Mouse (Mus musculus) heart, embryonic 16.5 days (tissue): ENCODE measurements around the gene Pde3a. TPM values are rescaled to one million over a fixed set of nuclear protein-coding genes. Genes with fewer than 3 reads are reported as not detected.

Experiments
- ATAC-seq: fragments of 200-750 bp; cut with Nextera tagmentation; replicated peaks from 2 replicates; pipeline ENCODE4 v1.8.0; 2017; ENCODE audit warnings: moderate number of reproducible peaks; ENCODE audit not compliant: insufficient read depth, low FRiP score; ENCODE audit errors: extremely low read depth
- H3K27ac ChIP-seq: fragments of 300-500 bp; sonication (generic); 2 replicates; pipeline ENCODE4 v1.5.1; 2014; ENCODE audit warnings: mild to moderate bottlenecking, low read length, control low read depth, moderate library complexity
- H3K27me3 ChIP-seq: fragments of 300-500 bp; sonication (generic); 2 replicates; pipeline ENCODE4 v1.6.1; 2014; ENCODE audit warnings: low read length, mixed read lengths; ENCODE audit not compliant: control insufficient read depth, insufficient read depth
- H3K36me3 ChIP-seq: fragments of 300-500 bp; sonication (generic); 2 replicates; pipeline ENCODE4 v1.6.1; 2014; ENCODE audit not compliant: control insufficient read depth, insufficient read depth
- H3K4me1 ChIP-seq: fragments of 300-500 bp; sonication (generic); 2 replicates; pipeline ENCODE4 v1.6.1; 2014; ENCODE audit warnings: low read length, mixed read lengths; ENCODE audit not compliant: control insufficient read depth, insufficient read depth
- H3K4me2 ChIP-seq: fragments of 300-500 bp; sonication (generic); 2 replicates; pipeline ENCODE4 v1.6.1; 2014; ENCODE audit warnings: low read depth, mild to moderate bottlenecking, control low read depth, low read length
- H3K4me3 ChIP-seq: fragments of 300-500 bp; sonication (generic); 2 replicates; pipeline ENCODE4 v1.5.1; 2014; ENCODE audit warnings: mild to moderate bottlenecking, control low read depth, low read length
- H3K9ac ChIP-seq: fragments of 300-500 bp; sonication (generic); 2 replicates; pipeline ENCODE4 v1.6.1; 2014; ENCODE audit warnings: low read length, control low read depth
- H3K9me3 ChIP-seq: fragments of 300-500 bp; sonication (generic); replicated peaks from 2 replicates; pipeline ENCODE4 v1.6.1; 2016; ENCODE audit warnings: low read length; ENCODE audit not compliant: control insufficient read depth
- WGBS: fragments of 180-500 bp; shearing (Covaris S2); extraction: QIAGEN DNeasy Blood & Tissue Kit; methylation state at CpG from one replicate; pipeline ENCODE4 v1.1.7; 2014; 5-methylcytosine and 5-hydroxymethylcytosine counted together
- polyA plus RNA-seq: library from polyadenylated mRNA; unstranded; fragments of >200 nt; fragmentation: Nextera tagmentation; extraction: Ambion mirVana; gene quantifications from 2 replicates; pipeline ENCODE4 v1.2.1, GENCODE M21; 2015

The Pde3a gene
- polyA plus RNA-seq: 10.0 and 12.1 TPM in 2 replicates

DNA sequence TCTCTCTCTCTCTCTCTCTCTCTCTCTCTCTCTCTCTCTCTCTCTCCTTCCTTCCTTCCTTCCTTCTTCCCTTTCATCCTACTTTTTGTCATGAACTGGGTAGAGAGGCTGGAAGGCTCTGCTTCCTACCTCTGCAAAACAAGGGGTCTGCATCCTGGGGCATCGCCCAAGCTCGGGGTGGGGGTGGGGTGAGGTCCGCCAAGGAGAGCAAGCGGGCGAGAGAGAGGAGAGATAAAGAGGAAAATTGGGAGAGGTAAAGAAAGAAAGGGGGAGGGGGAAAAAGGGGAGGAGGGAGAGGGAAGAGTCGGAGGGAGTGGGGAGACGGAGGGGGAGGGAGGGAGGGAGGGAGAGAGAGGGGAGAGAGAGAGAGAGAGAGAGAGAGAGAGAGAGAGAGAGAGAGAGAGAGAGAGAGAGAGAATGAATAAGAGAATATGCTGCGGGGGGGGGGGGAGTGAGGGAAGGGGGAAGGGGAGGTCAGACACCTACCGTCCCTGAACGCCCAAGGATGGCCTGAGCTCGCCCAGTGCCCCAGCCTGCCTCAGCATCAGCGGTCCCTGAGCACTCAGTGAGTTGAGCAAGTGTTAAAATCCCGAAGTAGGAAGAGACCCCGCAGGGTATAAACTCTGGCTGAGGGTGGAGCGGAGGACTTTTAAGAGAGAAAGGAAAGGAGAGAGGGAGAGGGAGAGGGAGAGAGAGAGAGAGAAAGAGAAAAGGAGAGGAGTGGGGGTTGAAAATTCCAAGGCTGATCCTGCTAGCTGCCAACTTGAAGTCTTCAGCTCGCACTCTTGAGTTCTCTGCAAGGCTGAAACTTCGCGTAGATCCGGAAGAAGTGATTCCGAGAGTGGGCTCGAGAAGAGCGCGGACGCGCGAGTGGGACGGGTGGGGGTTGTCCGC is at the start of gene Pde3a:
TSS of gene Pde3a (plus strand) at position 579 of the 894 bp plus-strand sequence.
- 2% methylated on average over 27 of the region's 28 CpGs for WGBS
- ATAC-seq: peak; percentile 5; the same call in 1 of the 2 replicates

DNA sequence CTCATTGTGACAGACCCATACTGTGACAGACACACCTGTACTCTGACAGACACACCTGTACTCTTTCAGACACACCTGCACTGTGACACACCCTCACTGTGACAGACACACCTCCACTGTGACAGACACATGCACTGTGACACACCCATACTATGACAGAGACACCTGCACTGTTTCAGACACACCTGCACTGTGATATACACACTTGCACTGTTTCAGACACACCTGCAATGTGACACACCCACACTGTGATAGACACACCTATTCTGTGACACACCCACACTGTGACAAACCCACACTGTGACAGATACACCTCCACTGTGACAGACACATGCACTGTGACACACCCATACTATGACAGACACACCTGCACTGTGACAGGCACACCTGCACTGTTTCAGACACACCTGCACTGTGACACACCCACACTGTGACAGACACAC is 48.9 kb upstream of the Pde3a start:
- no peak overlapping the region for H3K27ac ChIP-seq
- H3K4me3 ChIP-seq: no peak overlapping the region
- no peaks in the 10 kb centered on the region for H3K27me3 ChIP-seq
- H3K9me3 ChIP-seq: no peaks in the 10 kb centered on the region
- ATAC-seq: no peak
- no peak overlapping the region for H3K4me2 ChIP-seq
- H3K4me1 ChIP-seq: no peaks in the 10 kb centered on the region
- no peaks in the 10 kb centered on the region for H3K36me3 ChIP-seq
- no peak overlapping the region for H3K9ac ChIP-seq

More for the DNA sequence above, at the start of gene Pde3a:
- H3K27ac ChIP-seq: peak within 1 kb of the TSS; percentile 90
- H3K4me3 ChIP-seq: peak within 1 kb of the TSS; percentile 87
- no peaks in the 10 kb centered on the region for H3K36me3 ChIP-seq
- H3K4me2 ChIP-seq: peak within 1 kb of the TSS; percentile 72
- H3K27me3 ChIP-seq: no peaks in the 10 kb centered on the region
- H3K4me1 ChIP-seq: peaks cover 11% of the 10 kb centered on the region
- H3K9me3 ChIP-seq: no peaks in the 10 kb centered on the region
- peak within 1 kb of the TSS; percentile 92 for H3K9ac ChIP-seq

DNA sequence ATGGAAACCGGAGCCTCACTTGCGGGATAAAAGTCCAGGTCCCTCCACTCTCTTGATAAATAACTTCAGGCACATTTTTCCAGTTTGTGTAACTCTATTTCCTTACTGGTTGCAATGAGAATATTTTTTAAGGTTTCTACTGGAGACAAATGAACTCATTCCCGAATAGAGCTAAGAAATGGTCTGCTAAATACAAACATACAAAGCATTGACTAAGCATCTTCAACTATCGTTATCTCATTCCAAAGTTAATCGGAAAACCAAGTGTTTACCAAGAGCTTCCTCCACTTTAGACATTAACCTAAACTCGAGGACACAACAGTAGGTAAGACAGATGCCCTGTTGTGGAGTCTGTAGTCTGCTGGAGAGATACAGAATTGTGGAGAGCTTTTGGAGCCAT is 41.5 kb upstream of the Pde3a start:
- Histone ChIP-seq H3K36me3 (no peaks in the 10 kb centered on the region), H3K27me3 (no peaks in the 10 kb centered on the region), H3K9ac (no peak overlapping the region), H3K9me3 (no peaks in the 10 kb centered on the region), H3K4me1 (no peaks in the 10 kb centered on the region), H3K27ac (no peak overlapping the region), H3K4me2 (no peak overlapping the region), H3K4me3 (no peak overlapping the region)
- 72% methylated on average over 6 of the region's 6 CpGs for WGBS
- no peak for ATAC-seq

DNA sequence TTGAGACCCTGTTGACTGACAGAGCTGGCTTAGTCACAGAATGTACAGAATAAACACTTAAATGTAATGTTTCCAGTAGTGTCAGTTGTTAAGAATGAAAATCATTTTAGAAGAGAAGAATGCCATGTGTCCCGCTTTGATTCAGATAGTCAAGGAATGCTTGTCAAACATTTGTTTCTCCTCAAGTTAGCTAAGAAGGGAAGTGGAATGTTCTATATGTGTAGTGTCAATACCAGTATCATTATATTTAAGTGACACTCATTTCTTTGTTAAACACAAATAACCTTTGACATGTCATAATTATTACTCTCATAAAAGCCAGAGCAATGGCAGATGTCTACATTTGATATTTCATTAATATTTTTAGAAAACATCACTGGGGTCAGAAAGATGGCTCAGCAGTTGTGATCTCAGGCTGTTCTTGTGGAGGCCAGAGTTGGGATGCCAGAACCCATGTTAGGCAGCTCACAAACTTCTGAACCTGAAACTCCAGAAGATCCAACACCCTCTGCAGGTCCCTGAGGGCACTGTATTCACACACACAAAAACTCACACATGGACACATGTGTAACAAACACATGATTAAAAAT is 40.7 kb upstream of the Pde3a start:
- no peak for ATAC-seq
- H3K4me3 ChIP-seq: no peak overlapping the region
- WGBS: 65% methylated on average over 1 of the region's 1 CpGs
- H3K9me3 ChIP-seq: no peaks in the 10 kb centered on the region
- H3K9ac ChIP-seq: no peak overlapping the region
- no peaks in the 10 kb centered on the region for H3K27me3 ChIP-seq
- H3K4me2 ChIP-seq: no peak overlapping the region
- no peaks in the 10 kb centered on the region for H3K36me3 ChIP-seq
- no peak overlapping the region for H3K27ac ChIP-seq
- H3K4me1 ChIP-seq: no peaks in the 10 kb centered on the region

DNA sequence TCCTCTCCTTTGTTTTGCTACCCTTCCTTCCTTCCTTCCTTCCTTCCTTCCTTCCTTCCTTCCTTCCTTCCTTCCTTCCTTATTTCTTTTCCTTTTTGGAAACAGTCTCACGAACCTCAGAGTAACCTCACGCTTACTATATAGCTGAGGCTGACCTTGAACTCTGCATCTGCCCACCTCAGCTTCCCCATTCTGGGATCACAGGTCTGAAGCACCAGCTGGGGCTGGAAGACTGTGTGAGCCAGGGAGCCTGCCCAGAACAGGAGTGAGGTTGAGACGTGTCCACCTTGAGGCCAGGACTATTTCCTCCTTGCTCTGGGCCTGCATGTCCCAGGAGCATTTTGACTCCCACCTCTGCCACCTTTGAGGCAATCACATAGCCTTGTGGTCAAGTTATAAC is 39.0 kb upstream of the Pde3a start:
- H3K4me1 ChIP-seq: no peaks in the 10 kb centered on the region
- no peak overlapping the region for H3K9ac ChIP-seq
- no peaks in the 10 kb centered on the region for H3K9me3 ChIP-seq
- ATAC-seq: no peak
- no peak overlapping the region for H3K4me2 ChIP-seq
- H3K4me3 ChIP-seq: no peak overlapping the region
- H3K27me3 ChIP-seq: no peaks in the 10 kb centered on the region
- H3K27ac ChIP-seq: no peak overlapping the region
- H3K36me3 ChIP-seq: no peaks in the 10 kb centered on the region
- WGBS: 79% methylated on average over 3 of the region's 3 CpGs

- H3K4me1 ChIP-seq: no peaks in the 10 kb centered on the region
- H3K9me3 ChIP-seq: no peaks in the 10 kb centered on the region
- 65% methylated on average over 3 of the region's 3 CpGs for WGBS
- H3K36me3 ChIP-seq: no peaks in the 10 kb centered on the region
- H3K4me3 ChIP-seq: no peak overlapping the region
- no peak overlapping the region for H3K9ac ChIP-seq
- no peak overlapping the region for H3K4me2 ChIP-seq
- ATAC-seq: no peak
- no peak overlapping the region for H3K27ac ChIP-seq
- no peaks in the 10 kb centered on the region for H3K27me3 ChIP-seq
Observed at GRCm38 (mm10) chr6:141221081-141221480, 28.0 kb upstream of the Pde3a start.

DNA sequence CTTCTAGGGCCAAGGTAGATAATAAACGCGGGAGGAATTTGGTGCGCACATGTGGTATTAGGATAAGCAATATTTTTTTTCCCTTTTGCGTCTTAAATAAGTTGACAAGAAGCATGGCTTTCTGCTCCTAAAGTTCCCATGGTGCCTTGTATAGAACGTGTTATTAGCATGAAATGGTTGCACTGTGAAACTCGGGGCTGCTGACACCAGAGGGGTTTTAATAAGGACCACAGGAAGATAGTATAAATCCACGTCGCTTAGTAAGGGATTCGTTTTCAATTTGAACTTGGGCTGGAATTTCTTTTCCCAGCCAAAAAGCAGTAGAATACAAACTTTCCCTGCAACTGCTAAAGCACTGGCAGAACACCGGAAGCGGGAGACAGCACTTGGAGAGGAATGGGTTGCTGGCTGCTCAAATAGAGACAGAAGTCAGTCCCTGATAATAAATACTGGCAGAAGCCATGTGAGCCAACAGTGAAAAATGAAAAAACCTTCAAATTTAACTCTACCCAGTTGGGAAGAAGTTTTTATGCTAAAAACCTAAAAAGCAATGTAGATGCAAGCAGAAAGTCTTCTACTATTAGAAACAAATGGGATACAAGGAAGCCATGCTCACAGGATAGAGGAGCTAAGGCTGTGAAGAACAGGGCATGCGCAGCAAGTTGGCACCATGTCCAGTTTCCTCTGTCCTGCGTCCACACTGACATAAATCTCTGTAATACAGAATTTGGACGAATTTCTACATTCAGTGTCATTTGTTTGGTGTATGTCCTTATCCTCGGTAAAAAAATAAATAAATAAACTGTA is 22.0 kb upstream of the Pde3a start:
- Histone ChIP-seq H3K27ac (no peak overlapping the region), H3K4me3 (no peak overlapping the region), H3K9me3 (no peaks in the 10 kb centered on the region), H3K4me2 (no peak overlapping the region), H3K27me3 (no peaks in the 10 kb centered on the region), H3K9ac (no peak overlapping the region), H3K36me3 (no peaks in the 10 kb centered on the region), H3K4me1 (no peaks in the 10 kb centered on the region)
- WGBS: 70% methylated on average over 15 of the region's 15 CpGs
- no peak for ATAC-seq

DNA sequence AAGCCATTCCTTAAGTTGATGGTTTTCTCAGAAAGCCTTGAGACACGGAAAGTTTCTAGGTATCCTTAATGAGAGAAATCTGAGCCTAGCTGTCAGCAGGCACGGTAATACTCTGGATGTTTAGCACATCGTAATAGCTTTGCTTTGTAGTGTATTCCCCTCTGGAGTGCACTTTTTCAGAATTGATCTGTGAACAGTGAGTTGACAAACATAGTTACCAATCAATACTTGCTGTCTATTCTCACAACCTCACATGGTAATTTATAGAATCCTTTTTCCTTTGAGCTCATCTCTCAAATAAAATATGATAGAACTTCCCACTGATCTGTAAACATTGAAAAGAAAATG is 21.4 kb upstream of the Pde3a start:
- no peaks in the 10 kb centered on the region for H3K9me3 ChIP-seq
- H3K9ac ChIP-seq: no peak overlapping the region
- 57% methylated on average over 3 of the region's 3 CpGs for WGBS
- no peak overlapping the region for H3K4me3 ChIP-seq
- ATAC-seq: no peak
- H3K27me3 ChIP-seq: no peaks in the 10 kb centered on the region
- H3K36me3 ChIP-seq: no peaks in the 10 kb centered on the region
- H3K27ac ChIP-seq: no peak overlapping the region
- no peak overlapping the region for H3K4me2 ChIP-seq
- no peaks in the 10 kb centered on the region for H3K4me1 ChIP-seq
